Mouse (Mus musculus) lung, adult 2 months (tissue): ENCODE data around the gene Mrm3. TPM values are rescaled to one million over a fixed set of nuclear protein-coding genes. Genes with fewer than 3 reads are reported as not detected.

Source experiments
- DNase-seq: peaks from one replicate; pipeline ENCODE4 v3.0.0; 2022
- H3K4me1 ChIP-seq: fragments of 200-500 bp; 2 replicates; pipeline ENCODE4 v1.6.1; 2011; ENCODE audit warnings: low read length; ENCODE audit not compliant: control insufficient read depth, insufficient read depth
- H3K4me3 ChIP-seq: fragments of 200-500 bp; replicated peaks from 2 replicates; pipeline ENCODE3; 2011; ENCODE audit warnings: low read depth, mild to moderate bottlenecking, control low read depth, low read length; ENCODE audit errors: extremely low read depth
- CTCF ChIP-seq: fragments of 200-500 bp; IDR thresholded peaks from 2 replicates; pipeline ENCODE4 v1.5.1; 2011; ENCODE audit warnings: mild to moderate bottlenecking, low read length, control low read depth; ENCODE audit not compliant: insufficient read depth
- POLR2A ChIP-seq: fragments of 200-500 bp; IDR thresholded peaks from 2 replicates; pipeline ENCODE4 v1.6.1; 2011; ENCODE audit warnings: low read depth, mild to moderate bottlenecking, control low read depth, low read length, borderline replicate concordance; ENCODE audit errors: extremely low read depth
- WGBS: fragments of 180-500 bp; shearing (Covaris S2); methylation state at CpG from one replicate; pipeline ENCODE4 v1.1.7; 2018; 5-methylcytosine and 5-hydroxymethylcytosine counted together
- polyA plus RNA-seq: library from polyadenylated mRNA; depleted of rRNA; stranded (reverse); fragments of >200 nt; gene quantifications from 2 replicates; pipeline ENCODE4 v1.2.3, GENCODE M21; 2012

Gene Mrm3
- polyA plus RNA-seq, 1 experiment: 3.6 TPM

DNA sequence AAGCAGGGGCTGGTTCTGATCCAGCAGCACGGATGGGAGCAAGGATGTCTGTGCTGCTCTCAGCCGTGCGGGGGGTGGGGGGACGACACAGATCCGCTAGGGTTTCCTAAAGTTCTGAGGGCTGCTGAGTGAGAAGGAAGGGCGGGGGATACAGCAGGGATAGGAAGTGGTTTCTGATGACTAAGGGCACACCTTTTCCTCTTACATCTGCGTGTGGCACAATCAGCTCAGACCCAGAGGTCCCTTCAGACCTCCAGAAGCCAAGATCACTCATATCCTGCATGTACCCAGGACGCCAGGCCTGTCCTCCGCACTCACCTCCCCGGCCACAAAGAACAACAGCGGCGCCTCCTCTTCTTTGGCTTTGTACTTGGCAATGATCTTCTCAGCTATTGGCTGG, 17.7 kb downstream of the Mrm3 start:
- Histone ChIP-seq H3K4me3 (no peak overlapping the region), H3K4me1 (0 out of 2 replicates have a peak, but pooled peaks cover 4% of the 10 kb centered on the region)
- no peak for DNase-seq
- TF ChIP-seq CTCF: no peak
- TF ChIP-seq POLR2A: no peak
- 41% methylated on average over 12 of the region's 12 CpGs for WGBS

DNA sequence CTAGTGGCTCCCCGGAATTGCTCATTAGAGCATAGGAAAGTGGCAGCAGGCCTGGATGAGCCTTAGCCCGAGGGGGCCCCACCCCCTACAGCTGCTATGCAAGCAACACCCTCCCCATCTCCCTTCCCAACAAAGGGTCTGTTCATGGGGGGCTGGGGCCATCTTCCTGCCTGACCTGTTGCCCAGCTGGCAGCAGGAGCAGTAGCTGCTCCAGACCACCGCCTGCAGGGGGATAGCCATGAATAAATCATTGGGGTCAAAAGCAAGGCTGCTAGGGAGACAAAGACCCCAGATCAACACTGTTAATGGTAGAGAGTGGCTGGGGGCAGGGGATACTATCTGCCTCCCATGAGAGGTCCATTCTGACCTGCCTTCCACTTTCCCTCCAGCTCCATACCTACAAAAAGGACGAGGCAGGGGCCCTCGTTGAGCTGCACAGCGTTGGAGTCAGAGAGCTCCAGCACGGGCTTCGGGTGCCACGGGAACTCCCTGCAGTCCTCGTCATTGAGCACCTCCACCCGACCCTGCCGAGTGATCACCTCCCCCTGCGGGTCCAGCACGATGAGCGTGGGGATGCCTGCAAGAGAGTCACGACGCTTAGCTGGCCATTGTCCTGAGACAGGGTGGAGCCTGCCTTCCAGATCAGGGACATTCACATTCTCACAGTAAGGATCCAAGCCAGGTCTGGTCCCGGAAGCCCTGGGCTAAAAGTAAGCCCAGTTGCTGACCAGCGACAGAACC, 19.3 kb downstream of the Mrm3 start:
- Histone ChIP-seq H3K4me1 (0 out of 2 replicates have a peak, but pooled peaks cover 4% of the 10 kb centered on the region), H3K4me3 (no peak overlapping the region)
- 46% methylated on average over 19 of the region's 19 CpGs for WGBS
- DNase-seq: no peak
- TF ChIP-seq POLR2A (no peak), CTCF (no peak)

DNA sequence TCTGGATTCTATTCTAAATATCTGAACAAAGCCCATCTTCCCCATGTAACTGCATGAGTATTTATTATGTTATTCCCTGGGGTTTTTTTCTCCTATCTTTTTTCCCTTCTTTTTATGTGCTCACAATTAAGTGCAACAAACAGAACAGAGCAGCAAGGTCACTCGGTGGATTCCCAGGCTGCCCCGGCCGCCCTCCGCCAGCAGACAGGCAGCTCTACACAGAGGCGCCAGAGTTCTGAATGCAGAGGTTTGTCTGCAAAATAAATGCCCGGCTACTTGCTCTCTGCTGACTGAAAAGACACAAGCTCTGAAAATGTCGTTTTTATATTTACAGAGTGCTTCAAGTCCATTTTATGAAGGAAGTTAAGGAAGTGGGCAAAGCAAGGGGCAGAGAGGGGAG, 24.0 kb downstream of the Mrm3 start:
- TF ChIP-seq POLR2A (no peak), CTCF (no peak)
- DNase-seq: no peak
- Histone ChIP-seq H3K4me3 (no peak overlapping the region), H3K4me1 (no peaks in the 10 kb centered on the region)
- 68% methylated on average over 7 of the region's 7 CpGs for WGBS

- no peak for DNase-seq
- Histone ChIP-seq H3K4me1 (no peaks in the 10 kb centered on the region), H3K4me3 (no peak overlapping the region)
- TF ChIP-seq CTCF (no peak), POLR2A (no peak)
- WGBS: 60% methylated on average over 5 of the region's 5 CpGs
Observed at GRCm38 (mm10) chr11:76268001-76268459, 24.5 kb downstream of the Mrm3 start.

DNA sequence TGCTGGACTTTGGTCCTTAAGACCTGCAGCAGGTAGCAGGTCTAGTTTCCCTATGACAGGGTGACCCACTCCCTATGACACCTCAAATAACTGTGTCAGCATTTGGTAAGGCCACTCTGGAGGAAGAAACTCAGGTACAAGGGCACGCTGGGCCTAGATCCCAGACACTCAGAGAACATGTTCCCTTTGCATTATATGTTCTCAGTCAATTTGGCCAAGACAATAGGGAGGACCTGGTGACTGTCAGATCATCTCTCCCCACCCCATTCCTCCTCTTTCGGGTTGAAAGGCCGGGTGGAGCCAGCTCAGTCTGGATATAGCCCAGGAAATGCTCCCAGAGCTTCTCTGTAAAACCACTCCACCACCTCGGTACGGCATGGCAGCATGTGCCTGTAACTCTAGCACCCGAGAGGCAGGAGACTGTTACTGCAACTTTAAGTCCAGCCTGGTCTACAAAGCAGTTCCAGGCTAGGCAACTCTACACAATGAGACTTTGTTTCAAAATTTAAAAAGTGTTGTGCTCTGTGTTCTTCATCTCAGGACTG, 25.1 kb downstream of the Mrm3 start:
- 79% methylated on average over 6 of the region's 6 CpGs for WGBS
- TF ChIP-seq CTCF (no peak), POLR2A (no peak)
- no peak overlapping the region for H3K4me3 ChIP-seq
- no peak for DNase-seq
- no peaks in the 10 kb centered on the region for H3K4me1 ChIP-seq

DNA sequence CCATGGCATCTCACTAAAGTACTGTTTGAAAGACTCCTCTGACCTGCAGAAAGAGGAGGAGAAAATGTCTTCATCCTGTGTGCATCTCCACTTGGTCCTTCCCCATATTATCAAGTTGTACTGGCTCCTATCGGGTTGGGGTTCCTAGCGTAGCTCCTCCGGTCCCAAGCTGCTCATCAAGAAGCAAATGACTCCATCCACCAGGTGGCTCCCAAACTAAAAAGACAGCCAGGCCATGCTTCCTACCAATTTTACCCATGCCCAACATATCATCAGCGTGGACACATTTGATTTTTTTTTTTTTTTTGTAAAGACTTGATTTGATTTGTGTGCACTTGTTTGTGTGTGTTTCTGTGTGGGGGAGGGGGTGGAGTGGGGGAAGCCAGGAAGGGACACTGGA, 28.9 kb downstream of the Mrm3 start:
- H3K4me3 ChIP-seq: no peak overlapping the region
- DNase-seq: no peak
- 69% methylated on average over 4 of the region's 4 CpGs for WGBS
- no peaks in the 10 kb centered on the region for H3K4me1 ChIP-seq
- no peak for TF ChIP-seq POLR2A
- peak; percentile 25; the same call in 1 of the 2 replicates for TF ChIP-seq CTCF

DNA sequence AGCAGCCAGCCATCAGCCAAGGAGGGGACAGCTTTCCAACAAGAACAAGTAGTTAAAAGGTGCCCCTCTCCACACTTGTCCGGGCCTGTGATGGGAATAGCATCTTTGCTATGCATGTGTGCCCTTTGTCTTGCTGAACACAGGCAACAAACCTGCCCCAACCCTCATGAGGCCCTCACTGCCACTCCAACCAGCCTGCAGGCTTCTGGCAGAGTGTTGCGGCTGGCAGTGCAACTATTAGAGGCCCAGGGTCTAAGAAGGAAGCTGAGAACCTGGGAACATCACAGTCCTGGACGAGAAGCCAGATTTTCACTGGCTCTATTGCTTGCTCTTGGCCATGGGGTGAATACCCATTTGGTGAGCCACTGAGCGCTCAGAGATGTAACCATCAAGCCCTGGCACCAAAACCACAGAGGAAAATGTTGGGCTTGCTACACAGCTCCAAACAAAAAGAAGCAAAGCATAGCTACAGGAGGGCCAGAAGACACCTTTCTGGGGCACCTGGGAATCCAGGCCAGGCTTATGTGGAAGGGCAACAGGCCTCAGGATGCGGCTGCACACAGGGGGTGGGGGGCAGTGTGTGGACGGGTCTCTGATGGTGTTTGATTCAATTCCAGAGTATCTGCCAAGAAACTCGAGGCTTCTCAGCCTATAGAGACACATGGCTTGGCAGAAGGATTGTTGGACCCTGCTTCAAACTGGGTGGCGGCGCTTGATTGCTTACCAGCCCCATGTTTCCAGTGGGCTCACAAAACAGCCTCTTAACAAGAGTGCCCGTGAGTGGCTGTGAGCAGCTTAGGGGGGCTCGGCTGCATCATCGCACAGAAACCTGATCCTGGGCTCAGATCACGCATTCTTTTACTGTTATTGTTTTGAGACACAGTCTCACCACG, 35.7 kb downstream of the Mrm3 start:
- TF ChIP-seq CTCF (no peak), POLR2A (no peak)
- Histone ChIP-seq H3K4me1 (no peaks in the 10 kb centered on the region), H3K4me3 (no peak overlapping the region)
- 69% methylated on average over 14 of the region's 14 CpGs for WGBS
- DNase-seq: no peak

DNA sequence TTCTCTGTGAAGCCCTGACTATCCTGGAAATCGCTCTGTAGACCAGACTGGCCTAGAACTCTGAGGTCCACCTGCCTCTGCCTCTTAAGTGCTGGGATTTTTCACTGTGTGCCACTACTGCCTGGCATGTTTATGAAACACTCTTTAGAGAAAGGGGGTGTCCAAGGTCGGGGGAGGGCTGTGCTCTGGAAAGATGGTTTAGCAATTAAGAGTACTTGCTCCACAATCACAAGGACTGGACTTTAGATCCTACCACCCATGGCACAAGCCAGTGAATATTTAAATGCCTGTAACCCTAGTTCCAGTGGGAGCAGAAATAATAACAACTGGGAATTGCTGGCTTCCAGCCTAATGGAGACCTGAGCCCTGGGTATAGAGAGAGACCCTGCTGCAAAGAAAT, 36.5 kb downstream of the Mrm3 start:
- no peak for DNase-seq
- Histone ChIP-seq H3K4me1 (no peaks in the 10 kb centered on the region), H3K4me3 (no peak overlapping the region)
- WGBS: 56% methylated on average over 2 of the region's 2 CpGs
- TF ChIP-seq CTCF: no peak
- no peak for TF ChIP-seq POLR2A

DNA sequence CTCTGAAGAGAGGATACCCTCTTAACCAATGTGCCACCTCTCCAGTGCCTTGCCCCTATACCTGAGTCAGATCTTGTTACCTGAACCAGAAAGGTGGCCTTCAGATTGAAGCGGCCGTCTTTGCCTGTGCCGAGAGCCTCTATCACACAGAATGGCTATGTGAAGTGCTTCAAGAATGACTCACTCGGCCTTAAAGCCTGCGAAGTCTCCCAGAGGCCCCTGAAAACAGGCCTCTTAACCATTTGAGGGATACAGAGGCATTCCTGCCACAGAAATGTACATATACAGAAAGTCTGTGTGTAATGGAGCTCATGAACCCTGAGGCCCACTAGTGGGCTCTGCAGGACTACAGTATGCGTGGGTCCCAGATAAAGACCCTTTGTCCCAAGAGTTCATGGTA, 40.3 kb downstream of the Mrm3 start:
- WGBS: 83% methylated on average over 6 of the region's 6 CpGs
- TF ChIP-seq POLR2A (no peak), CTCF (no peak)
- no peak for DNase-seq
- Histone ChIP-seq H3K4me3 (no peak overlapping the region), H3K4me1 (peaks cover 4% of the 10 kb centered on the region; the same call in 1 of the 2 replicates)
